ENCODE assay signal across 8 mouse cellular contexts in genomic region chr12:103492767-103493166, GRCm38 (mm10). TPM values are rescaled to one million over a fixed set of nuclear protein-coding genes. Genes with fewer than 3 reads are reported as not detected.
DNase-seq lines count a peak whose midpoint lies in the region; ATAC-seq and TF ChIP-seq lines count a peak whose summit lies in the region.
"Had no signal": no experiment of that assay in that cellular context is flagged by ENCODE, and none has a peak within 500 bp of the region (broad histone marks: within the 10 kb centered on the region; RNA-seq: fewer than 3 reads in every experiment).

No protein-coding gene starts in this region.

- no peaks in the 10 kb centered on the region for H3K27me3 ChIP-seq in heart, embryonic 10.5 days (ENCODE audit: insufficient read depth, poor library complexity, severe bottlenecking)
- no peaks in the 10 kb centered on the region for H3K27me3 ChIP-seq in lung, embryonic 14.5 days (ENCODE audit: insufficient read depth, low read length)
- H3K27me3 ChIP-seq: lung, embryonic 15.5 days had no signal

- H3K4me3 ChIP-seq in heart, embryonic 10.5 days, result no peak overlapping the region
- no peak overlapping the region for H3K4me3 ChIP-seq in lung, embryonic 14.5 days (ENCODE audit: low read depth, low read length)
- H3K4me3 ChIP-seq: lung, embryonic 15.5 days had no signal

- H3K4me1 ChIP-seq in heart, embryonic 10.5 days, result no peaks in the 10 kb centered on the region
- no peaks in the 10 kb centered on the region for H3K4me1 ChIP-seq in lung, embryonic 14.5 days (ENCODE audit: insufficient read depth)
- H3K4me1 ChIP-seq: lung, embryonic 15.5 days had no signal

- no peaks in the 10 kb centered on the region for H3K9me3 ChIP-seq in heart, embryonic 10.5 days
- H3K9me3 ChIP-seq in lung, embryonic 14.5 days (ENCODE audit: low read depth, low read length), result no peaks in the 10 kb centered on the region
- H3K9me3 ChIP-seq: lung, embryonic 15.5 days had no signal

- TF ChIP-seq CTCF in lung, embryonic 14.5 days (IDR thresholded peaks at IDR 0.05; ENCODE audit: low read depth), result peak; percentile 93

- no peak overlapping the region for H3K9ac ChIP-seq in lung, embryonic 14.5 days
- H3K9ac ChIP-seq: lung, embryonic 15.5 days had no signal

- H3K4me2 ChIP-seq in lung, embryonic 14.5 days, result no peak overlapping the region
- H3K4me2 ChIP-seq: lung, embryonic 15.5 days had no signal

- no peak overlapping the region for H3K27ac ChIP-seq in heart, embryonic 10.5 days
- no peak overlapping the region for H3K27ac ChIP-seq in lung, embryonic 14.5 days (ENCODE audit: low read depth)
- H3K27ac ChIP-seq: lung, embryonic 15.5 days had no signal

- WGBS in heart, embryonic 10.5 days, result 34% methylated on average over 5 of the region's 5 CpGs
- 35% methylated on average over 5 of the region's 5 CpGs for WGBS in lung, embryonic 14.5 days

- peak; percentile 75; the same call in 1 of the 2 replicates for ATAC-seq in lung, embryonic 14.5 days (ENCODE audit: insufficient read depth)

- H3K36me3 ChIP-seq in heart, embryonic 10.5 days, result no peaks in the 10 kb centered on the region
- no peaks in the 10 kb centered on the region for H3K36me3 ChIP-seq in lung, embryonic 14.5 days (ENCODE audit: insufficient read depth)
- H3K36me3 ChIP-seq: lung, embryonic 15.5 days had no signal

- DNase-seq in ES-CJ7 (ENCODE audit: low read depth, low spot score), result peak; percentile 83
- DNase-seq in adrenal gland, adult 2 months, result peak; percentile 65
- DNase-seq in embryo, embryonic 11.5 days (ENCODE audit: low read depth, low spot score), result peak; percentile 59
- DNase-seq in heart, embryonic 10.5 days (ENCODE audit: low spot score), result peak; percentile 81
- peak; percentile 87 for DNase-seq in layer of hippocampus, adult 11-12 months (ENCODE audit: low spot score)
- DNase-seq in lung, embryonic 14.5 days, result peak; percentile 86
- peak; percentile 74 for DNase-seq in skeletal muscle tissue, adult 2 months (ENCODE audit: low read depth, low spot score)

RNA-seq across cellular contexts. Expression of gene Ifi27l2b, which starts 35.7 kb away (rescaled TPM):
- total RNA-seq in adrenal gland, adult 2 months (2021), result not detected
- polyA plus RNA-seq in adrenal gland, adult 2 months (2012; rRNA removed), result not detected in 2 replicates
- 0.17 and 0.20 TPM in 2 replicates for polyA plus RNA-seq in heart, embryonic 10.5 days (2016; fragmentation: Nextera tagmentation; extraction: Ambion mirVana)
- polyA plus RNA-seq in lung, embryonic 14.5 days (2014; fragmentation: Nextera tagmentation; extraction: Ambion mirVana), result not detected in 2 replicates
- polyA plus RNA-seq: lung, embryonic 15.5 days had no signal

RNA-seq across cellular contexts. Expression of gene Ppp4r4, which starts 39.3 kb away (rescaled TPM):
- 1 to 10 TPM; 2.9 to 4.8 TPM for total RNA-seq in adrenal gland, adult 2 months (2021)
- polyA plus RNA-seq in adrenal gland, adult 2 months (2012; rRNA removed), result 0.98 and 2.1 TPM in 2 replicates
- 0.17 and 1.6 TPM in 2 replicates for polyA plus RNA-seq in heart, embryonic 10.5 days (2016; fragmentation: Nextera tagmentation; extraction: Ambion mirVana)
- 1.6 TPM in 2 replicates for polyA plus RNA-seq in lung, embryonic 14.5 days (2014; fragmentation: Nextera tagmentation; extraction: Ambion mirVana)

RNA-seq across cellular contexts. Expression of gene Ifi27l2a, which starts 49.3 kb away (rescaled TPM):
- 1,000 to 10,000 TPM in 1 of 2 experiments, 100 to 1,000 TPM in 1; 340 to 1,466 TPM for total RNA-seq in adrenal gland, adult 2 months (2021)
- 539 and 2,543 TPM in 2 replicates for polyA plus RNA-seq in adrenal gland, adult 2 months (2012; rRNA removed)
- 0.71 and 0.98 TPM in 2 replicates for polyA plus RNA-seq in heart, embryonic 10.5 days (2016; fragmentation: Nextera tagmentation; extraction: Ambion mirVana)
- 10.4 and 11.3 TPM in 2 replicates for polyA plus RNA-seq in lung, embryonic 14.5 days (2014; fragmentation: Nextera tagmentation; extraction: Ambion mirVana)

RNA-seq across cellular contexts. Expression of gene Ifi27, which starts 58.8 kb away (rescaled TPM):
- 1,000 to 10,000 TPM in 1 of 2 experiments, 100 to 1,000 TPM in 1; 923 to 1,715 TPM for total RNA-seq in adrenal gland, adult 2 months (2021)
- polyA plus RNA-seq in adrenal gland, adult 2 months (2012; rRNA removed), result 1,448 and 1,459 TPM in 2 replicates
- 2.4 and 6.6 TPM in 2 replicates for polyA plus RNA-seq in heart, embryonic 10.5 days (2016; fragmentation: Nextera tagmentation; extraction: Ambion mirVana)
- 30.9 and 35.1 TPM in 2 replicates for polyA plus RNA-seq in lung, embryonic 14.5 days (2014; fragmentation: Nextera tagmentation; extraction: Ambion mirVana)

Comparison
In these comparisons a context has a peak if more than half of its experiments do, and no peak if none do; other contexts are left out.
1. RNA of gene Ifi27l2a, which starts 49.3 kb away (polyA plus RNA-seq): 539 to 2,543 TPM in adrenal gland, adult 2 months; 10.4 to 11.3 TPM in lung, embryonic 14.5 days and 0.71 to 0.98 TPM in heart, embryonic 10.5 days; every median in the first group is over 10 times any median in the second.
2. Peak in every context shown above with its lines, with median percentiles within 50 percentile points of each other: DNase-seq.